Mouse (Mus musculus) R1 (cell line): ENCODE measurements around the gene Dnaic2.

ENCODE experiments used
- DNase-seq: peaks from one replicate; pipeline ENCODE4 v3.0.0-alpha.2; 2018; ENCODE audit warnings: low read depth, low spot score

The Dnaic2 gene

DNA sequence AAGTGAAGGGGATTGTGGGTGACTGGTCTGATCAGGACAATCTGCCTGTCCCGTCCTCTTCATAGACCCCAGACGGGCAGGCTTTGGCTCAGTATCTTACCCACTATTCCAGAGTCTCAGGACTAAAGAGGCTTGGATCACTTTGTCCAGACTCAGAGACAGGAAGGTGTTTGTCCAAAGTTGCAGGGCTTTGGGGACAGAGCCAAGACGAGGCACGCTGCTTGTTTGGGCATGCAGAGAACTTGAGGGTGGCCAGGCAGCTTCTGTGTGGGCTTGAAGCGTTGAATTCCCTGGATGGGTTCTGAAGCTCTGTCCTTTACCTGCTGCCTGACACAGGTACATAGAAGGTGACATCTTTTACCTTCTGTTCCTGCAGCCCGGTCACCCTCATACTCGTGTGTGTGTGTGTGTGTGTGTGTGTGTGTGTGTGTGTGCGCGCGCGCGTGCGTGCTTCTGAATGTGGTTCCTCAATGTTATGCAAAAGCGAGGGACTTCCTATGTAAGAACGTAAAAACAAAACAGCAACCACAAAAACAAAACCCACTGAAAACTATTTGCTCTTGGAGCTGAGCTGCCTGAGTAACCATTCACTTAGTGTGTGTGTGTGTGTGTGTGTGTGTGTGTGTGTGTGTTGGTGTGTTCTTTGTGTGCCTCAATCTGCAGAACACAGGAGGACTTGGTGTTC, 24.8 kb upstream of the Dnaic2 start:
- no peak for DNase-seq

DNA sequence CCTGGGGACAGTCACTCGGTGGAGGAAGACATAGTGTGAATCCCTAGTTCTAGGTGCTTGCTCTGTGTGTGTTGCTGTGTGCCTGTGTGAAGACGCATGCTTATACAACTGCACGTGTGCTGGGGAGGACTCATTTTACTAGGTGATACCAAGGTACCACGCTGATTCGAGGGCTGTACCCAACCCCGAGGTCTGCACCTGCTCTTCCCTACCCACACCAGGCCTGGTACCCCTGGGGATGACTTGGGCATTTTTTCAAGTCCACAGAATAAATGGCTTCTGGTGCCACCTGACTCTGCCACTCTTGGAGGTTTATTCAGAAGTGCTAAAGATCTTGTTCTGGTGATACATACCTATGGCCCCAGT, 24.2 kb upstream of the Dnaic2 start:
- DNase-seq = no peak

DNA sequence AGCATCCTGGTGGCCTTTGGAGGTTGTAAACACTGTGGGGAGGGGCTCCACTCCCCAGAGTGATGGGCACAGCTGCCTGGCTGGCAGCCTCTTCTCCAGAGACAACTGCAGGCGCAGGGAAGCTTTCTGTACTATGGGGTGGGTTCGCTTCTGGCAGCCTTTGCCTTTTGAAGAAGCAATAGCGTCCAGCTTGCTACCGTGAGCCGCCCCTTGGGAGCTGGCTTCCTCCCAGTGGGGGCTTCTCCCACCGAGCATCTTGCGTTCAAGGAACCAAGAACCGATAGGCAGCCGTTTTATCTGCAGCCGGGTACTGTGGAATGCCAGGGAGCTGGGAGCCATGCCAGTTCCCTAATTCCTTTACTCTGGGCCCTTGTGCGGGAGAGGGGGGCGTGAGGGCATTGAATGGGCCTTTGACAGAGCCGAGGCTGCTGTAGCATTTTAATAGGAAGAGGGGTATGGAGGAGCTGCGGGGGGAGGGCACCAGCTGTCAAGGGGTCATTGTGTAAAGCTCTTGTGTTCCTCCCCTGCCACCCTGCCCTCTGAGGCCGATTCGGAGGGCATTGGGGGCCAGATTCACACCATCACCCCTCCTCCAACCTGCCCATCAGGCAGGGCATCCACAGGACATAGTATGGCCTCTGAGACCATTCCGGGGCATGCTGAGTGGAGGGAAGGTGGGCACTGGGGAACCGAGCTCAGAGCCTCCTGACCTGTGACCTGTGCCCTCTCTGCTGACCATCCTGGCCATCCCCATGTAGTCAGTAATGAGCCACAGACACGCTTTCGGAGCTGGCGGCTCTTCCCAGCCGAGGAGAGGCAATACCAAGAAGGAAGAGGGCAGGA, 22.9 kb upstream of the Dnaic2 start:
- no peak for DNase-seq

DNA sequence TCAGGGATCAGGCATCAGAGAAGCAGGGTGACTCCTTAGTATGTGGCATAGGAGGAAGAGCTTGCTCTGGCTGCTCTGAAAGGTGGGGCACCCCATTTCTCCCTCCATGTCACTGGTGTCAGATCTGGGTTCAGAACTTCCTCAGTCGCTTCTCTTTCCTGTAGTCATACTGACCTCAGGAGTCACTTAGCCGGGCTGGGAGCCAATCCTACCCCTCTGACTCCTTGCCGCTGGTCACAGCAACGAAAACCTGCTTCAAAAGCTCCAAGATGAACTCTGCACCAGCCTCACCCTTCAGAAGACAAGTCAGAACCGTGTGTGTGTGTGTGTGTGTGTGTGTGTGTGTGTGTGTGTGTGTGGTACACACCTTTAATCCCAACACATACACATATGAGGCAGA, 20.9 kb upstream of the Dnaic2 start:
- no peak for DNase-seq

DNA sequence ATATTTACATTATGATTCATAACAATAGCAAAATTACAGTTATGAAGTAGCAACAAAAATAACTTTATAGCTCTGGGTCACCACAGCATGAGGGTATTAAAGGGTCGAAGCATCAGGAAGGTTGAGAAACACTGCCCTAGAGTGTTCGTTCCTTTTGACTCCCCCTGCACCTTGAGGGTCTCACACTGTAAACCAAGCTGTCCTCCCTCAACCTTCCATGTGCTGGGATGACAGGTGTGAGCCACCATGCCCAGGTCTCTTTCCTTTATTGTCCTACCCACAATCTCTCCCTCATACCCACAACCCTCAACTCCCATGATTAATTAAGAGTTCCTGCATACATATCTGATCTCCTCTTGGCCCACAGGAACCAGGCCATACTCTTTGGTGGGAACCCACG, 15.8 kb upstream of the Dnaic2 start:
- no peak for DNase-seq

DNA sequence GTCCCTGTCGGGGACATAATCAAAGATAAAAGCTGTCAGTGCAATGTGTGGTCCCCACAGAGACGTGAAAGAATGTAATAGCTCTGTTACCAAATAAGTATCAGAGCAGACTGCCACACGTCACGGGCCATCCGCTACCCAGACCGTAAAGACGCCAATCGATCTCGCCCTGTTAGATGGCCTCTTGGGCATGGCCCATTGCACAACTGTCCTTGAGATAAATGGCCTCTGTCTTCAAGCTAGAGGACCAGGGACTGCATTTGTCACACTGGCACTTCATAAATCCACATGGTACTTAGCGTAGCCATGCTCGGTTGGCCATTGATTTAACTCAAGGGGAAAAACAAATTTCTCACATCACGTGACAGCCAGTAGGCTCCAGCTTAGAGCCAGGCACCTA, 15.3 kb upstream of the Dnaic2 start:
- DNase-seq = no peak

DNA sequence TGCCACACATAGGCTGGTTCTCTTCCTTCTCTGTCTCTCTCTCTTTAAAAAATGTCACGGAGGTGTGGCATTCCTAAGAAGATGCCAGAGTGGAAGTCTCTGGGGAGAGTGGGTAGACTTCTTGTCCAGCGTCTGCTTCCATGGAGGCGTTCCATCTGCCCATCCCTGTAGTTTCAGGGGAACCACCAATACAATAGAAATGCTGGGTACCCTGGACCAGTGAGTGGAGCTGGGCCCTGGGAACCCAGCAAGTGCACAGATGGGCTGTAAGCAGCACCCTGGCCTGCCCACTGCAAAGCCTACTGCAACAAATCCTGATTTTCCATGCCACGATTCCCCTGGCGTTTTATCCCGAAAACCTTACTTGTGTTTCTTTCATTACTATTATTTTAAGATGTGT, 12.7 kb upstream of the Dnaic2 start:
- DNase-seq = no peak

DNA sequence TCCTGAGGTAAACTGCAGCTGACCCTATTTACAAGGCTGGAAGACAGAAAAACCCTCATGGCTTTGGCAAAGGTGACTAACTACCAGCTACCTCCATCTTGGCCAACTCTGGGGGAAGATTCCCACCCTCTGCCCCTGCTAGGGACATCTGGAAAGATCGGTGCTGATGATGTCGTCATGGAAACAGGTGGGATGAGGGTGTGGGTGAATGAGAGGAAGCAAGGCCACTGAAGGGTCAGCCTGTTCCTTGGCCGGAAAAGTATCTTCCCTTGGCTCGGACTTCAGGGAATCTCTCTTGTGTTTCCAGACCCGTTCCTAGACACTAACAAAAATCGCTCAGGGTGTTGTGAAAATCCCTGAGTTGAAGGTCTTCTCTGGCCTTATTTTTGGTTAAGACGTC, 11.7 kb upstream of the Dnaic2 start:
- no peak for DNase-seq

DNA sequence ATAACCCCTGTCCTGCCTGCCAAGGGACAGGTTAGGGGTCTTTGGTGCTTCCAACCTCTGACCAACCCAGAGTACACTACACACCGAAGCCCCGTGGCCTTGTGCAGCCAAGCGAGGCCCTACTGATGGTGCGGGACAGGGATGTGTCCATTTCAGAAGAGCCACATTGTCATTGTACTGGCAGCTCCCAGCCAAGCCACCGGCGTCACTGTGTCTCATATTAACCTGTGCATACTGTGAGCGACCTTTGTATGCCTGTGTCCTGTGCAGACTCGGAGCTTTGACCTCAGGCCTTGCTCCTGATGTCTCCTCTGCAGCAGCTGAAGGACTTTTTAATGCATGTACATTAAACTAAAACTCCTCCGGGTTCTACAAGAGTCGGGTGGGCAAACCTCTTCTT, 6.7 kb upstream of the Dnaic2 start:
- DNase-seq = no peak

DNA sequence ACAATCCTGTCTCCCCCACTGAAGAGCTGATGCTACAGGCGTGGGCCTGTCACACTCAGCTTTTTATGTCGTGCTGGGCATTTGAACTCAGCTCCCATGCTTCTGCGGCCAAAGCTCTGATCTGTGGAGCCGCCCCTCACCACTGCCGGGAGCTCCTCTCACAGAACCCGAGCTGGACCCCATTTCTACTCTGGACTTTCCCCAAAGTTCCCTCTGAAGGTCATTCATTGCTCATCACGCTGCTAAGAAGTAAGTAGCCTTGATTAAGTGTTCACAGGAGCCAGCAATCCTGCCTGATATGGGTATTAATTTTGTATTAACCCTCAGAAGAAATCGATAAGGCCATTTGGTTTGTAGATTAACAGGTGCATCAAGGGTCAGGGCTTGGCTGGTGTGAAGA, 4.8 kb upstream of the Dnaic2 start:
- no peak for DNase-seq

DNA sequence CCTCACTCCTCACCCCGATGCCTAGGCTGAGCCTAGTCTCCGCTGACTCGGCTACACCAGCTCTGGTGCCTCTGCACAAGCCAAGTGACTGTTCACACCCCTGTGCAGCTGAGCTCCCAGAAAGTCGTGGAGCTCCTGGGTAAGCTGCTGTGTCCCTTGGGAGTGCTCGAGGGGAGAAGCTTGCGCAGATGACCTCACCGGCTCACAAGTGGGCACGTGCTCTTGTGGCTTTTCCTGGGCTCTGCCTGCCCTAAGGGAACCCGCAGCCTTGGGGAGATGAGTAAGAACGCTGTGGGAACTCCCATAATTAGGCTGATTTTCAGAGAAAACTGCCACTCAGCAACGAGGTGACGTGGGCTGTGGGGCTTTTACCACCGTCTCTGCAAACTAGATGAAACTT, 4.2 kb upstream of the Dnaic2 start:
- no peak for DNase-seq

DNA sequence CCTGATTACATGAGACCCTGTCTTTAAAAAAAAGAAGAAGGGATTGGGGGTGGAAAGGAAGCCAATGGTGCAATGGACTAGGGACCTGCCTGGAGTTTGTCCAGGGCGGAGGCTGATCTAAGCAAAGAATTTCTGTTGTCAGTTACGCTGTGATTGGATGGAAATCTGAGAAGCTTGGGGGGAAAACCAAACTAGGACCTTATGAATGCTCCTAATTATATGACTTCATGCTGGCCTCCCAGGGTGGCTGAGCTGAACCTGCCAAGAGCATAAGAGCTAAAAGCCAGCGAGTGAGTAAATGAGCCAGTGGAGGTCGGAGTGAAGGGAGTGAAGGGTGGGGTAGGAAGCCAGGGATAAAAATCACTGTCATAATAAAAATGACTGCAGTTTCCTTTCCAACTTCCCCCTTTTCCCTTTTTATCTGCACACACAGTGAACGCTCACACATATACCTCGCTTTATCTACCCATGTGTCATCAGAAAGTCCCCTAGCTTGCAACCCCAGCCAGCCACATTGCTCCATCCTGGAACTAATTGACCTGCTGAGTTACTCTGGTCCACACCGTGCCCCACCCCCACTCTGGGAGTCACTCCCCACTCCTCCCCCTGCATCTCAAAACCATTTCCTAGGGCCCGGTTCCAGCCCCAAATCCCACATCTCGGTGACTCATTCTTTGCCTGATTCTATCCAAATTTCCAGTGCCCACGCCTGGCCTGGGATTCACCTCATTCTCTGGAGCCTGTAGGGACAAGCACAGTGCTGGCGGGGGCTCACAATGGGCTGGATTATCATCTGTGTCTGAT, 2.2 kb upstream of the Dnaic2 start:
- DNase-seq = no peak

DNA sequence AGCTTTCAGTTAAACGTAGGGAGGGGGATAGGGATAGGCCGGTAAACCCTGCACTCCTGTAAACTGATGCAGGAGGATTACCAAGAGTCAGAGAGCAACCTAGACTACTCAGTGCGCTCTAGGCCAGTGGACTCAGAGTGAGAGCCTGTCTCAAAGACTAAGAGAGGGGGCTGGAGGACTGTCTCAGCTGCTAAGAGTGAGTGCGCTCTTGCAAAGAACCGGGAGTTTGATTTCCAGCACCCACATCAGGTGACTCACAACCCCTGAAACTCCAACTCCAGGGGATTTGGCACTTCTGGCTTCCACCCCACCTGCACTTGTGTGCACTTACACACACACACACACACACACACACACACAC, 598 bp downstream of the Dnaic2 start:
- DNase-seq = no peak

DNA sequence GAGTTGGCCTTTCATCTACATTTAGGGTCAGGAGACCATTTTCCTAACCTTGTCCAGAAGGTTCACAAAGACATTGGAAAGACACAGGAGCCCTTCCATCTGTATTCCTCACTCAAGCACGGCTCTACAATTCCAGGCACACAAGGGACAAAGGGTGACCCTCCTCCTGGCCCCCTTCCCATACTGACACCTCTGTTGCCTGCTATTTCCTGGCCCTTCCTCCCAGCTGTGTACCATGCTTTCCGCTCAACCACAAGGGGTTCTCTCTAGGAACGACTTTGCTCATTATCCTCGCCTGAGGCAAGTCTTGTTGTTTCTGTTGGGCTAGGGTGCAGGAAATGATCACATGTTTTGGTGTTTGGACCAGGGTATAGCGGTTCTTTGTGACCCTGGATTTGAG, 1.1 kb downstream of the Dnaic2 start:
- no peak for DNase-seq

DNA sequence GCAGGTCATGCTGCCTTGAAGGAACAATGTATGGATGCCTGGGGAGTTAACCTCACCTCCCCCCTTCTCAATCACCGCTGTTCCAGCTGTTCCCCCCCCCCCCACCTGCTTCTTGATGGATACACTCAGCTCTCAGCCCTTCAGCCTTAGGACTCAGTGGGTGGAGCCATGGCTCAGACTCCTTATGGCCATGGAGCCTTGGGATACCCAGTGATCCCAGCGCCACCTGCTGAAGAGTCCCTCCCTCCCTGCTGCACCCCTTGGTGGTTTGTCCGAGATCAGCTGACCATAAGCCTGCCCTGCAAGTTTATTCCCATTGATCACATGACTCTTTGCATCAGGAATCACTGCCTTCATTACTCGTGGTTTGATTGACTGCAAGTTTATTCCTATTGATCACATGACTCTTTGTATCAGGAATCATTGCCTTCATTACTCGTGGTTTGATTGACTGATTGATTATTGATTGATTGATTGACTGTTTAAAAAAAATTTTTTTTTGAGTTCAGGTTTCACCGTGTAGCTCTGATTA, 2.7 kb downstream of the Dnaic2 start:
- peak; percentile 52 for DNase-seq

DNA sequence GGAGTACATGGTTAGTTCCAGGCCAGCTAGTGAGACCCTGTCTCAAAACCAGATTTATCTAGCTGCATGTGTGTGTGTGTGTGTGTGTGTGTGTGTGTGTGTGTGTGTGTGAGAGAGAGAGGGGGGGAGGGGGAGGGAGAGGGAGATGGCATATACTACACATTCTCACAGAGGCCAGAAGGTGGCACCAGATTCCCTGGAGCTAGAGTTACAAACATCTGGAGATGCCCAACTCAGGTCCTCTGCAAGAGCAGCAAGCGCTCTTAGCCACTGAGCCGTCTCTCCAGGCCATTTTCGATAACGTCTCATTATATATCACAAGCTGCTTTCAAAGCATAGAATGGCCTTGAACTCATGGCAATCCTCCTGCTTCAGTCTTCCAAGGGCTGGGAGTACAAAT, 4.5 kb downstream of the Dnaic2 start:
- DNase-seq = peak; percentile 73

DNA sequence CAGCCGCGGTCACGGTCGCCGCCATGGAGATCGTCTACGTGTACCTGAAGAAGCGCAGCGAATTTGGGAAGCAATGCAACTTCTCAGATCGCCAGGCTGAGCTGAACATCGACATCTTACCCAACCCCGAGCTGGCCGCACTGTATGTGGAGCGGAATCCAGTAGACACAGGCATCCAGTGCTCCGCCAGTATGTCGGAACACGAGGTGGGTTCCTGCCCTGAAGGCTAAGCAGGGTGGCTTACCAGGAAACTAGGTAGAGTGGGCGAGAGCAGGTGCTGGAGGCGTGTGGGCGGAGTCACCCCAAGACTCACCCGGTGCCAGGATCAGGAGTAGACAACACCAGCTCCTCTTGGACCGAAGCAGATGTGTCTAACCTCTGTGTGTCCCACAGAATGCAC, 5.7 kb downstream of the Dnaic2 start:
- peak; percentile 39 for DNase-seq

DNA sequence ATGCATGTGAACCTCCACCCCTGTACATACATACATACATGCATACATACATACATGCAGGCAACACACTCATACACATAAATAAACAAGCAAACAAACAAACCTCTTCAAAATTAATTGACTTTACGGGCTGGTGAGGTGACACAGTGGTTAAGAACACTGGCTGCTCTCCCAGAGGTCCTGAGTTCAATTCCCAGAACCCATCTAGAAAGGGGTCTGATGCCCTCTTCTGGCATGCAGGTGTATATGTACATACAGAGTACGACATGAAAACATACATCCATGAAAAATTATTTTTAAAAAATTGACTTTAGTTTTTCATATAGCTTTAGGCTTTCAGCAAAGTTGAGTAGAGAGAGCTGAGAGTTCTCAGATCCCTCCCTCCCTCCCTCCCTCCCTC, 8.9 kb downstream of the Dnaic2 start:
- no peak for DNase-seq

DNA sequence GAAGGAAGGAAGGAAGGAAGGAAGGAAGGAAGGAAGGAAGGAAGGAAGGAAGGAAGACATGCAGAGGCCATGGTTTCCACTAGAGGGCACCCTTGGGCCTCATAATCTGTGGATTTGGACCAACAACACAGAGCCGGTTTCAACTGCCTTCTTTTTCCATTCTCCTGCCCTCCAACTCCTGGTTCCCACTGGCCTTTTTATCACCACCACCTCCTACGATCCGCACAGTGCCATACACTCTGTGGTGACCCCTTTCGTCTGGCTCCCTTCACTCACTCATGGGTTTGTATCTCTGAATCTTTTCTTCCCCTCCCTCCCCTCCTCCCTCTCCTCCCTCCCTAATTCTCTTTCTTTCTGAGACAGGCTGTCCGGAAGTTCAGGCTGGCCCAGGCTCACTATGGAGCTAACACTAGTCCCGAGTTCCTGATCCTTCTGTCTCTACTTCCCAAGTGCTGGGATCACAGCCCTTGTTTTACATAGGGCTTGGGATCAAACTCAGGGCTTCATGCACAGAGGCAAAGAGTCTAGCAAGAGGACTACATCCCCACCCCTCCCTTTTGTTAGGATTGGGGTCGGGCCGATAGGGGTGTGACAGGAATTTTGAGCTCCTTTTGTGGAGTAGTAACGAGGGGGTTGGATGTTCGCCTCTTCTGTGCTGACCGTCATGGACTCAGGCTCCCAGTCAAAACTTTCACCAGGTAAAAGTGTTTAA, 9.9 kb downstream of the Dnaic2 start:
- DNase-seq = peak; percentile 86

DNA sequence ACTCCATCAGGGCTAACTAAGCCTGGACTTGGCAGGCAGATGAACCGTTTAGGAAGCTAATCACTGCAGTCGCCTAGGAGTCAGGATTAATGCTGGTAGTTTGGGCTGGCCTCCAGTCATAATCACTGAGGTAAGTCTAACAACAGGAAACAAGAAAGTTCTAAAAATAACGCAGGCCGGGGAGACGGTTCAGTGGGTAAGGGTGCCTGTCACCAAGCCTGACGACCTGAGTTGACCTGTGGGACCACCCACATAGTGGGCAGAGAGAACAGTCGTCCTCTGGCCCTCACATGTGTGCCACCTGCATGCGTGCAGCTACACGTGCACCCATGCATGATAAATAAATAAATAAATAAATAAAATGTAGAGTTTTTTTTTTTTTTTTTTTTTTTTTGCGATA, 13.4 kb downstream of the Dnaic2 start:
- no peak for DNase-seq

DNA sequence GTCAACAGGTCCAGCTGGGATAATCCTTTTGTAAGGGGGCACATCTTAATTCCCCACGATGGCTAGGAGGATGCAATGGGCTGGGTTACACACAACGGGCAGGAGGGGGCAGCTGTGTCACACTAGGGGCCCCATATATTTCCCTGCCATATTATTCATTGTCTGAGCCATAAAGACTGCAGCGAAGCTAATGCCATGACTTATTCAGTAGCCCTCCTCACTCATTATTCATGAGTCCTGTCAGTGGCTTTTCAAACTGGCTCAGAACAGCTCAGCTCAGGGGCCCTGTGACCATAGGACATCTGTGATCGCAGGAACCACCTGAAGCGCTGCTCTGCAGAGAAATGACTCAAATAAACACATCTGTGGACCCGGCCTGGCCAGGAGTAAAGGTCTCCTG, 14.2 kb downstream of the Dnaic2 start:
- no peak for DNase-seq

DNA sequence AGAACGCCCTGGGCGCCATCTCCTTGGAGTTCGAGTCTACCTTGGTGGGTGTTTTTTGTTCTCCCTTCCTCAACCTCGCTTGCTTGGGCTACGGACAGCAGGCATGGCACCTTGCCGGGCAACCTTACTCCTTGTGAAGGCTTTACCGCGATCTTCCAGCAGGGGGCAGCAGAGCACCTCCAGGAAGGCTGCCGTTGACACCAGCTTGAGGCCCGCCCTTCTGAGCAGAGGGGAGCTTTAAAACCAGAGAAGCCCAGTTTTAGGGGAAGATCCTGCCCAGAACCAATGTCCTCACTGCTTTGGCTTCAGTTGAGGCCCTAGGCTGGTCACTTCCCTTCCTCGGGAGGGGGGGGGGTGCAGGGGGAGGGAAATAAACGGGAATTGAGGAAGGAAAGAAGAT, 17.9 kb downstream of the Dnaic2 start:
- peak; percentile 86 for DNase-seq
